Mouse (Mus musculus) layer of hippocampus, adult 9-11 months (tissue): ENCODE data around the gene Ube2n.
"Not testable (repeated sequence)": the region's sequence is repeated elsewhere in the genome, so short reads cannot be mapped to it uniquely, and the experiment has no call there.

Source experiments
- DNase-seq: peaks from one replicate; pipeline ENCODE4 v3.0.0; 2022

The Ube2n gene

GRCm38 (mm10) chr10:95526495-95527122 lies 11.7 kb downstream of the Ube2n start:
- DNase-seq = no peak

- no peak for DNase-seq
Observed at GRCm38 (mm10) chr10:95530551-95531121, 15.7 kb downstream of the Ube2n start.

- no peak for DNase-seq
Observed at GRCm38 (mm10) chr10:95532916-95533315, 18.0 kb downstream of the Ube2n start.

- DNase-seq = no peak
Observed at GRCm38 (mm10) chr10:95533382-95533781, 18.4 kb downstream of the Ube2n start.

GRCm38 (mm10) chr10:95535399-95536221 lies 20.7 kb downstream of the Ube2n start:
- DNase-seq = no peak

GRCm38 (mm10) chr10:95536222-95536541 lies 21.2 kb downstream of the Ube2n start:
- no peak for DNase-seq

- DNase-seq = no peak
Observed at GRCm38 (mm10) chr10:95539260-95539659, 24.3 kb downstream of the Ube2n start.

- no peak for DNase-seq
Observed at GRCm38 (mm10) chr10:95539841-95540240, 24.9 kb downstream of the Ube2n start.

GRCm38 (mm10) chr10:95542916-95543315 lies 28.0 kb downstream of the Ube2n start:
- no peak for DNase-seq

GRCm38 (mm10) chr10:95543377-95543776 lies 28.4 kb downstream of the Ube2n start:
- DNase-seq = no peak

- DNase-seq = no peak
Observed at GRCm38 (mm10) chr10:95544004-95544403, 29.1 kb downstream of the Ube2n start.

GRCm38 (mm10) chr10:95544651-95545050 lies 29.7 kb downstream of the Ube2n start:
- DNase-seq = no peak

GRCm38 (mm10) chr10:95545051-95545450 lies 30.1 kb downstream of the Ube2n start:
- DNase-seq = no peak

GRCm38 (mm10) chr10:95546178-95546577 lies 31.2 kb downstream of the Ube2n start:
- DNase-seq = no peak

- DNase-seq = no peak
Observed at GRCm38 (mm10) chr10:95548154-95548826, 33.3 kb downstream of the Ube2n start.

- DNase-seq = not testable (repeated sequence)
Observed at GRCm38 (mm10) chr10:95549080-95549479, 34.1 kb downstream of the Ube2n start.

GRCm38 (mm10) chr10:95550506-95550905 lies 35.6 kb downstream of the Ube2n start:
- no peak for DNase-seq

- DNase-seq = no peak
Observed at GRCm38 (mm10) chr10:95551752-95552151, 36.8 kb downstream of the Ube2n start.

GRCm38 (mm10) chr10:95552326-95552725 lies 37.4 kb downstream of the Ube2n start:
- no peak for DNase-seq

GRCm38 (mm10) chr10:95555866-95556265 lies 40.9 kb downstream of the Ube2n start:
- DNase-seq = no peak

GRCm38 (mm10) chr10:95557337-95557828 lies 42.4 kb downstream of the Ube2n start:
- DNase-seq = no peak

- no peak for DNase-seq
Observed at GRCm38 (mm10) chr10:95559426-95559825, 44.5 kb downstream of the Ube2n start.

GRCm38 (mm10) chr10:95560394-95560983 lies 45.5 kb downstream of the Ube2n start:
- no peak for DNase-seq
